Mouse (Mus musculus): ENCODE results near the gene Mcrip1. TPM values are rescaled to one million over a fixed set of nuclear protein-coding genes. Genes with fewer than 3 reads are reported as not detected.
"Not testable (repeated sequence)": the region's sequence is repeated elsewhere in the genome, so short reads cannot be mapped to it uniquely, and the experiment has no call there.

Mcrip1 gene
- polyA plus RNA-seq (2016; fragmentation: Nextera tagmentation; extraction: Ambion mirVana), result 205 and 212 TPM in 2 replicates

DNA sequence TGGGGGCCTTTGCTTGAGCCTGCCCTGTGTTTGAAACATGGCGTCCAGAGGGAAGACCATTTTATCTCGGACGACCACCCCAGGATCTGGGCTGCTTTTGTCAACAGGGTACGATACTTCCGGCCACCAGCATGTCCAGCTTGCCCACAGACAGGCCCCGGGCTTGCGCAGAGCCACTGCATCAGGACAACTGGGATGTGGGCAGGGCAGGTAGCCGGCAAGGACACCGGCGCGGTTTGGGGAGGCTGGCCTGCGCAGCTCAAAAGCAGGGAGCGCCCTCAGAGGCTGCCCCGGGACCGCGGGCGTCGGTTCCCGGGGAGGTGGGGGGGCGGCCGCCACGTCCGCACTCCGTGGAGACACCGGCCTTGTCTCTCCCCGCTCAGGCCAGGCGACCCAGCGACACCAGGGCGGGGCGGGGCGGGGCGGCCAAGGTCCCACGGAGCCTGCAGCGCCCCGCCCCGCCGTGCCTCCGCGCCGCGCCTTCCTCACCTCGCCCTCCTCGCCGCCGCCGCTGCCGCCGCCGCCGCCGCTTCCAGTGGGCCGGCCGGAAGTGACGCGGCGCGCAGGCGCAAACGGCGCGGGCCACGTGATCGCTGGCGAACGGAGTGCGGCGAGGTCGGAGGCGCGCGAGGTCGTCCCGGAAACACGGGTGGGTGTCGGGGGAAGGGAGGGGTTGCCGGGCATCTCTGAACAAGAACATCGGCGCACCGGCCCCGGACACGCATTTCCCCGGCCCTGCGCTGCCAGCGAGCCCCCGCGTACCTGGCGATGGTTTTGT lies at the start of gene Mcrip1:
Mcrip1 (minus strand) TSS at position 560 of the 778 bp plus-strand sequence.
- Histone ChIP-seq H3K36me3 (replicated peaks) (peaks cover 28% of the 10 kb centered on the region), H3K4me3 (peak within 1 kb of the TSS; percentile 78), H3K9me3 (no peaks in the 10 kb centered on the region), H3K27me3 (ENCODE audit: poor library complexity, severe bottlenecking) (no peaks in the 10 kb centered on the region), H3K4me1 (peaks cover 33% of the 10 kb centered on the region), H3K27ac (peak within 1 kb of the TSS; percentile 96)
- WGBS, result under 1% methylated on average over 85 of the region's 87 CpGs
- peak; percentile 88 for DNase-seq (ENCODE audit: extremely low spot score, low spot score)

DNA sequence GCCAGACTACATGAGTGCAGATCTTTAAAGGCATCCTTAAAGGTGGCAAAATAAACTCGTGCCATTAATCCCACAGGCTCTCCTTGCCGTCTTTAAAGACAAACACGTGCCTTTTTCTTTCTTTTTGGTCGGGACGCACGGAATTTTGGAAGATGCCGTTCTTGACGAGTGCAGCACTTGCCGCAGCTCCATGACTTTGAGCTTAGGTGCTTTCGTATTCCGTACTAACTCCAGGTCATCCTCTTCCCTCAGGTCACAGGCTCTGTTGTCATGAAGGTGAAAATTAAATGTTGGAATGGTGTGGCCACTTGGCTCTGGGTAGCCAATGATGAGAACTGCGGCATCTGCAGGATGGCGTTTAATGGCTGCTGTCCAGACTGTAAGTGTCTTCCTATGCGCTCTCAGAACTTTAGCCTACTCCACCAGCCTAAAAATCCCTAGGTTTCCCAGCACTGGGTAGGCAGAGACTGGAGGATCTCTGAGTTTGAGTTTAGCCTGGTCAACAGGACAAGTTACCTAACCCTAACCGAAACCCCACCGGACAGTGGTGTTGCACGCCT lies 49.5 kb upstream of the Mcrip1 start:
- Histone ChIP-seq H3K9me3 (no peaks in the 10 kb centered on the region), H3K4me3 (peak overlapping the region; percentile 100), H3K27ac (peak overlapping the region; percentile 99), H3K4me1 (peaks cover 44% of the 10 kb centered on the region), H3K27me3 (ENCODE audit: poor library complexity, severe bottlenecking) (no peaks in the 10 kb centered on the region), H3K36me3 (replicated peaks) (peaks cover 80% of the 10 kb centered on the region)
- no peak for DNase-seq (ENCODE audit: extremely low spot score, low spot score)
- 55% methylated on average over 17 of the region's 17 CpGs for WGBS

DNA sequence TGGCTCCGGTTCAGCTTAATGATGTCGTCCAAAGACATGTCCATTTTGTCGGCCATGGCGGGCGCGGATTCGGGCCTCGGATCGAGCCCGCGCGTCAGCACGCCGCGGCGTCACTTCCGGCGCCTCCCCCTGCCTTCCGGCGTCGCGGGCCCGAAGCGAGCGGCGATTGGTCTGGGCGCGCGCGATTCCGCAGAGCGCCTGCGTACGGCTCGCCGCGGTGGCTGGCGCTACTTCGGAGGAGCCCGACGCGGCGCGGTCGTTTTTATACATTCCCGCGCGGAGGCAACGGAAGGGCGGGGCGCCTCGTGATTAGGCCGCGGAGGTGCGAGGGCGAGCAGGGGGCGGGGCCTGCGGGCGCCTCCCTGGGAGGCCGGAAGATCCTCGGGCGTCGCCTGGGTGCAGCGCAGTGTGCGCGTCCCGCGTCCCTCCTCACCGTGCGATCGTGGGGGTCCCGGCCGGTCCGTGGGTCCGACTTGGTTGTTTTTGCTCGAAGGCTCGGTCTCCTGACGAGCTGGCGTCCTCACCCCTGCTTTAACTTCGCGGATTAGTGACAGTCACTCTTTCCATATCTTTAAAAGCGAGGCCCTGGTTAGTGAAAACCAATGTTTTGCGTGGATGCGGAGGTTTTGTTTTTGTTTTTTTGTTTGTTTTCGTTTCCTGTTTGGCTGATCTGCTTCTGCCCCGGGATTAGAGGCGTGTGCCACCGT lies 48.9 kb upstream of the Mcrip1 start, which contains the start of the genes Alyref and Anapc11:
Alyref (minus strand) TSS at position 83 of the 707 bp plus-strand sequence.
Anapc11 (plus strand) TSS at position 139 of the 707 bp plus-strand sequence.
- Histone ChIP-seq H3K27me3 (ENCODE audit: poor library complexity, severe bottlenecking) (no peaks in the 10 kb centered on the region), H3K27ac (peak within 1 kb of the TSS; percentile 99), H3K4me3 (peak within 1 kb of the TSS; percentile 100), H3K36me3 (replicated peaks) (peaks cover 80% of the 10 kb centered on the region), H3K9me3 (no peaks in the 10 kb centered on the region), H3K4me1 (peaks cover 44% of the 10 kb centered on the region)
- under 1% methylated on average over 88 of the region's 88 CpGs for WGBS
- DNase-seq (ENCODE audit: extremely low spot score, low spot score), result peak; percentile 93

DNA sequence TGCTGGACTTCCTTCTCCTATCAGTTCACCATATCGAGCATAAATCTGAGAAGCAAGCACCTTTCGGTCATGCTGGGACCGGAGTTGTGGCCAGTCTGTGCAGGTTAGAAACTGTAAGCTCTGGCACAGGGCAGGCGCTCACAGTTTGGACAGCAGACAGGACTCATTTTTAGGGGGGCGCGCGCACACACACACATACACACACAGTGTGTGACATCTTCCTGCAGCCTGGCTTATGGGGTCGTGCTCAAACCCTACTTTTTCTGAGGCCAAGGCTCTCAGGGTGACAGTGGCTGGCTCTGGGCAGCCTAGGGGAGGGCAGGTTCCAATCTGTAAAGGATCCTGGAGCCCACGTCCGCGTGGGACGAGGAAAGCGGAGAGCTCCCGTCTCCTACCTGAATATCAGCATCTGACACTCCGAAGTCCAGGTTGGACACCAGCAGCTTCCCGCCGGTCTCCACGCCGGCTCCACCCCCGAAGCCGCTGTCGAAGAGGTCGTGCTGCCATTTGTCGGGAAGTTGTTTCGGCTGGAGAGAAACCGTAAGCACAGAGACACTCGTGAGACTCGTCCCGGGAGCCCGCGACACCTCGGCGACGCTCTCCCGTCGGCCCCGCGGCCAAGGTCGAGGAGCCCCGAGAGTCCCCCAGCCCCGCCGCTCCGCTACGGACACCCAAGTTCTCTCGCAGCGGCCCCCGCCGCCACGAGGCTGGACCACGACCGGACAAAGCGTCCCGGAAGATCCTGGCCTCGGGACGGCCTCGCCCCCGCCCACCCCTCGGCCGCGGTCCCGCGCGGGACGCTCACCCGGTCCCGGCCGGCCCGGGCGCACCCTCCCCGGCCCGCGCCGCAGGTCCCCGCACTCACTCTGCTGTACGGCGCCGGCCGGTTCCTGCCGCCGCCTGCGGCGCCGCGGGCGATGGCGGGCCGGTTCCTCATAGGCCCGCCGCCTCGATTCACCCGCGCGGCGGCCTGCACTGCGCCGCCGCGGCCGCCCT lies 48.0 kb upstream of the Mcrip1 start:
- Histone ChIP-seq H3K27me3 (ENCODE audit: poor library complexity, severe bottlenecking) (no peaks in the 10 kb centered on the region), H3K9me3 (no peaks in the 10 kb centered on the region), H3K36me3 (replicated peaks) (peaks cover 80% of the 10 kb centered on the region), H3K4me1 (peaks cover 44% of the 10 kb centered on the region), H3K27ac (peak overlapping the region; percentile 99), H3K4me3 (peak overlapping the region; percentile 100)
- WGBS, result 5% methylated on average over 97 of the region's 99 CpGs
- DNase-seq (ENCODE audit: extremely low spot score, low spot score), result no peak

DNA sequence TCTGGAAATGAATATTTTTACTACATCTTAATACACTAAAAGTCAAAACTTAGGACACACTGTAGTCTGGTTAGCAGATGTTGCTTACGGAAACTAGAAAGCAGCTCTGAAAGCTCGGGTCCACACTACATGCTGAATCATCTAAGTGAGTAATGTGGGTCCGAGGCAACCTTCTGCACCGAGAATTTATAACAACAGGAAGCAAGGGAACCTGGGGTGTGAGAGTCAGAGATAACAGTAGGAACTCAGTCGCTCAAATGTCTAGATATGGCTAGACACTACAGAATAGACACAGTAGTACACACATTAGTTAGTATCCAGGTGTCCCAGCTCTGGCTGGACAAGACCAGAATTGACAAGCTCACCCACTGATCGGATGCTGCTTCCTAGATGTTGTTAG lies 39.0 kb upstream of the Mcrip1 start:
- DNase-seq (ENCODE audit: extremely low spot score, low spot score), result no peak
- peaks cover 99% of the 10 kb centered on the region for H3K36me3 ChIP-seq (replicated peaks)
- H3K9me3 ChIP-seq, result peaks cover 4% of the 10 kb centered on the region; the same call in 1 of the 2 replicates
- whole genome bisulfite sequencing, result 91% methylated on average over 6 of the region's 6 CpGs
- no peaks in the 10 kb centered on the region for H3K4me1 ChIP-seq
- H3K4me3 ChIP-seq, result no peak overlapping the region
- H3K27me3 ChIP-seq (ENCODE audit: poor library complexity, severe bottlenecking), result no peaks in the 10 kb centered on the region
- H3K27ac ChIP-seq, result no peak overlapping the region

DNA sequence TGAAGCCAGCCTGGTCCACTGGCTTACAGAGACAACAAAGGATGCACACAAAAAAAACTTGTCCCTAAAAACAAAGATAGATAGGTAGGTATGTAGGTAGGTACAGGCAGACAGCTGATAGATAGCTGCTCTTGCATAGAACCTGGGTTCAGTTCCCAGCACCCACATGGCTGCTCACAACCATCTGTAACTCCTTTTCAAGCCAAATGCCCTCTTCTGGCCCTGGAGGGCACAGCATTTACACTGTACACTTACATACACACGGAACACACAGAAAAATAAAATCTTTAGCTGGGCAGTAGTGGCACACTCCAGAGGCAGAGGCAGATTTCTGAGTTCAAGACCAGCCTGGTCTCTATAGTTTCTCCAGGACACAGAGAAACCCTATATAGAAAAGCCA lies 34.4 kb upstream of the Mcrip1 start:
- WGBS, result 95% methylated on average over 1 of the region's 1 CpGs
- peaks cover 78% of the 10 kb centered on the region for H3K36me3 ChIP-seq (replicated peaks)

DNA sequence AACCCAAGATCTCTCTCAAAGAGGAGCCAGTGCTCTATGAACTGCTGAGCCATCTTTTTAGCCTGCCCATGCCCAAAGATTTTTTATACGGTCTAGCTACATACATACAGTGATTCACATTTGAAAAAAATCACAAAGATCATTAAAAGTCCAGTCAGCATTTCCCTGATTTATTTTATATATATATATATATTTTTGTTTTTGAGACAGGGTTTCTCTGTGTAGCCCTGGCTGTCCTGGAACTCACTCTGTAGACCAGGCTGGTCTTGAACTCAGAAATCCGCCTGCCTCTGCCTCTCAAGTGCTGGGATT lies 33.4 kb upstream of the Mcrip1 start:
- H3K36me3 ChIP-seq (replicated peaks), result peaks cover 78% of the 10 kb centered on the region
- peaks cover 39% of the 10 kb centered on the region for H3K4me1 ChIP-seq
- H3K4me3 ChIP-seq; H3K27ac ChIP-seq; H3K9me3 ChIP-seq; H3K27me3 ChIP-seq (ENCODE audit: poor library complexity, severe bottlenecking); DNase-seq (ENCODE audit: extremely low spot score, low spot score): not testable (repeated sequence)
- whole genome bisulfite sequencing, result 89% methylated on average over 2 of the region's 2 CpGs

More for the DNA sequence above, 34.4 kb upstream of the Mcrip1 start:
- no peak overlapping the region for H3K4me3 ChIP-seq
- H3K27me3 ChIP-seq (ENCODE audit: poor library complexity, severe bottlenecking), result no peaks in the 10 kb centered on the region
- peaks cover 4% of the 10 kb centered on the region; the same call in 1 of the 2 replicates for H3K9me3 ChIP-seq
- H3K27ac ChIP-seq, result no peak overlapping the region
- DNase-seq (ENCODE audit: extremely low spot score, low spot score), result no peak
- peaks cover 29% of the 10 kb centered on the region for H3K4me1 ChIP-seq

DNA sequence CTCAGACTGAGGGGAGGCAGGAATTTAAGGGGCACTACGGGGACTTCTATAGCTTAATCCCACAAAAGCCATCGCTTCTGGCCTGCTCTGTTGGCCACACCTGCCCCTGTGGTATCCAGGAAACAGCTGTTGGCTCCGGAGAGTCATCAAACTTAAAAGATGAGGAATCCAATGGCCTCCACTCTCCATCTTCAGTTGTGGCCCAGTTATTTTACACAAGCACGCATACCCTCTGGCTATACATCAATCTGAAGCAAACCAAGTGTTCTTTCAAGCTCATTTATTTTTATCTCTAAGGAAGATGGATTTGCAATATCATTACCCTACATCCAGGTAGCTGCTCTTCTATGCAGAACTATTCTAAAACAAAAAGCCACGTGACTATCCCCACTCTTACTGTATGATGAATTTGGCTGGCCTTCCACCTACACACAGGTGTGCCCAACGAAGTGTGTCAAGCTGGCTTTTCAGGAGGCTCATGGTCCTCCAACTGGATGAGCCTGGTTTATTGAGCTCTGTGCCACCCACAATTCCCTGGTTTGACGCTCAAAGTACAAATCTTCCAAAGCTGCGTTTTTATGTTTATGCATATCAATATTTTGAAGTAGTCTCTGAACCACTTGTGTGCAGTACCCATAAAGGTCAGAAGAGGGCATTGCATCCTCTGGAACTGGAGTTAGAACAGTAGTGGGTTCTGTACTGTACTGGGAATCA lies 32.9 kb upstream of the Mcrip1 start:
- DNase-seq (ENCODE audit: extremely low spot score, low spot score), result no peak
- H3K27ac ChIP-seq, result peak overlapping the region; percentile 99
- peak overlapping the region; percentile 89 for H3K4me3 ChIP-seq
- peaks cover 4% of the 10 kb centered on the region; the same call in 1 of the 2 replicates for H3K9me3 ChIP-seq
- H3K4me1 ChIP-seq, result peaks cover 41% of the 10 kb centered on the region
- peaks cover 78% of the 10 kb centered on the region for H3K36me3 ChIP-seq (replicated peaks)
- H3K27me3 ChIP-seq (ENCODE audit: poor library complexity, severe bottlenecking), result no peaks in the 10 kb centered on the region
- 75% methylated on average over 8 of the region's 8 CpGs for WGBS

DNA sequence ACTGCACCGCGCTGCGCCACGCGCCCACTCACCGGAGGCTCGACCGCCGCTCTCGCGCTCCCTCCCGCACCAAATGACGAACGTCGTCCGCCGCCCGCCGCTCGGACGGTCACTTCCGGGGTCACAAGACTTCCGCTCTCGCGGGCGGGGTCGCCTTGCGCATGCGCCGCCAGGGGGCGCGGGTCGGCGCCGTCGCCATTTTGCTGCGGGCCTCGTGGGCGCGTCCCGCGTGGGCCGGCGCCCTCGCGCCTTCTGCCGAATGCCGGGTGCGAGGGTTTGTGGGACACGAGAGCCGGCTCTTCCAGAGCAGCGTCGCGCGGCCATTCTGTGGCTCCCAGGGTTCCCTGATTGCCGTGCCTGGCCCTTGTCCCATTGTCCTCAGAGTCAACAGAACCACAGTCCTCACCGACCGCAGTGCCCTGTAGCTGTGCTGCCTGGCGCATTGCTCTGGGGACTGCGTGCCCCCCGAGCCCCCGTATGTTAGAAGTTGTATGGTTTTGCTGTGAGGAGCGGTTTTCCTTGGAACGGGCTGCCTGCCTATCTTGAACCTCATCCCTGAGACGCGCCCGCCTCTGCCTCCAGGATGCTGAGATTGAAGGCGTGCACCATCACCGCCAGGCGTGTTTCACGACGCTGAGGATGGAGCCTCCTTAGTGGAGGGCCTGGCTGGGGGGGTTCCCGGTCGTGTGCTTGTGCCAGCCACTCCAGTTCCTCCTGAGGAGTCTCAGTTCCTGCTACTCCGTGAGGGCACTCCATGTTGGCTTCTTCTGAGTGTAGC lies 32.2 kb upstream of the Mcrip1 start, which contains the start of gene Arhgdia:
Arhgdia (minus strand) TSS at position 135 of the 778 bp plus-strand sequence.
- peak; percentile 82 for DNase-seq (ENCODE audit: extremely low spot score, low spot score)
- H3K4me1 ChIP-seq, result peaks cover 41% of the 10 kb centered on the region
- peak within 1 kb of the TSS; percentile 99 for H3K27ac ChIP-seq
- WGBS, result 5% methylated on average over 69 of the region's 75 CpGs
- peaks cover 78% of the 10 kb centered on the region for H3K36me3 ChIP-seq (replicated peaks)
- no peaks in the 10 kb centered on the region for H3K27me3 ChIP-seq (ENCODE audit: poor library complexity, severe bottlenecking)
- peaks cover 4% of the 10 kb centered on the region; the same call in 1 of the 2 replicates for H3K9me3 ChIP-seq
- H3K4me3 ChIP-seq, result peak within 1 kb of the TSS; percentile 89

DNA sequence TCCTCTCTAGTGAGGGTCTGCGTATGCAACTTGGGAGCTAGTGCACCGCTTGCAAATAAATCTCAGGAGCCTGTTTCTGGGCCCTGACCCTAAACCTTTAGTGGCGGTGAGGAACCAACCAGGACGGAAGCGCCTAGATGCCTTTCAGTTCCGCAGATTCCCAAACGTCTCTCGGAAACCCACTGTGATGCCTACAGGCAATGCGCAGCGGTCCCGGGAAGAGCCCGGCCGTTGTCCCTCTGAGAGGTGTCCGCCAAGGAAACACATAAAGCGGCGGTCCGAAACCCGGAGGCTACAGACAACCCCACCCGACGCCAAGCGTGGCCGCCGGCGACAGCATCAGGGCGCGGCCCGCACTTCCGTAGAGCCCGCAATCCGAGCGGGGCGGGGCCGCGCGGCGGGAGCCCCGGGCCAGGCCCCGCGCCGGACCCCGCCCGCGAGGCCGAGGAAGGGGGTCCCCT lies 31.4 kb upstream of the Mcrip1 start:
- Histone ChIP-seq H3K27me3 (ENCODE audit: poor library complexity, severe bottlenecking) (no peaks in the 10 kb centered on the region), H3K36me3 (replicated peaks) (peaks cover 76% of the 10 kb centered on the region), H3K27ac (peak overlapping the region; percentile 99), H3K9me3 (peaks cover 4% of the 10 kb centered on the region; the same call in 1 of the 2 replicates), H3K4me3 (peak overlapping the region; percentile 89), H3K4me1 (peaks cover 41% of the 10 kb centered on the region)
- WGBS, result under 1% methylated on average over 43 of the region's 44 CpGs
- DNase-seq (ENCODE audit: extremely low spot score, low spot score), result peak; percentile 49

DNA sequence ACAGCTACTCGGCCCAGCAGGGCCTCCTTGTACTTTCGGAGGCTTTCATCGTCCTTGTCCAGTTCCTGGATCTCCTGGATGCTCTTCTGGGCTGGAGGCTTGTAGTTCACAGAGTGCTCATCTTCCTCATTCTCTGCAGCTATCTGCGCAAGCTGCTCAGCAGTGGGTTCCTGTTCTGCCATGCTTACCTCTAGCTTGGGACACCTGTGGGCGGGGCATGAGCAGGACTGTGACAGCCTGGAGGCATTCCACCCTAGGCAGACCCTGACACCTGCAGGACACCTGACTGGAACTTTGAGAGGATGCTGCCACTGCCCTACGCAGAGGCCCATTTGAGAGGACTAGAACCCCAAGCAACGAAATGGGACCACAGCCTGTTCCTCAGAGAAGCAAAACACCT lies 30.7 kb upstream of the Mcrip1 start:
- no peak for DNase-seq (ENCODE audit: extremely low spot score, low spot score)
- Histone ChIP-seq H3K4me1 (peaks cover 41% of the 10 kb centered on the region), H3K4me3 (peak overlapping the region; percentile 89), H3K27ac (peak overlapping the region; percentile 99), H3K9me3 (peaks cover 4% of the 10 kb centered on the region; the same call in 1 of the 2 replicates), H3K27me3 (ENCODE audit: poor library complexity, severe bottlenecking) (no peaks in the 10 kb centered on the region), H3K36me3 (replicated peaks) (peaks cover 69% of the 10 kb centered on the region)
- 67% methylated on average over 7 of the region's 7 CpGs for WGBS

Measured in forebrain, embryonic 10.5 days (tissue).